Mouse (Mus musculus) gastrocnemius, adult 8-10 months (tissue): ENCODE measurements around the gene Kif28. TPM values are rescaled to one million over a fixed set of nuclear protein-coding genes. Genes with fewer than 3 reads are reported as not detected.
A peak's percentile ranks its signal among the peaks of the same experiment; 100 is the strongest.
"Not testable (repeated sequence)": the region's sequence is repeated elsewhere in the genome, so short reads cannot be mapped to it uniquely, and the experiment has no call there.

Experiments
- DNase-seq, 2 experiments: peaks; one replicate each; pipeline ENCODE4 v3.0.0; 2022; ENCODE audit warnings: low spot score in 2 of 2
- total RNA-seq, 4 experiments: library from RNA; stranded (reverse); gene quantifications; 2 replicates each; pipeline ENCODE4 v1.2.4; 2022

Kif28 gene
- under 1 TPM in 1 of 4 experiments, not detected in 3; 0.11 TPM for total RNA-seq

GRCm38 (mm10) chr1:179745171-179745570 lies at the start of gene Kif28:
Gene Kif28, minus strand, starts transcription at chr1:179745271.
- DNase-seq: no peak

GRCm38 (mm10) chr1:179787281-179787680 lies 42.2 kb upstream of the Kif28 start:
- no peak for DNase-seq

DNA sequence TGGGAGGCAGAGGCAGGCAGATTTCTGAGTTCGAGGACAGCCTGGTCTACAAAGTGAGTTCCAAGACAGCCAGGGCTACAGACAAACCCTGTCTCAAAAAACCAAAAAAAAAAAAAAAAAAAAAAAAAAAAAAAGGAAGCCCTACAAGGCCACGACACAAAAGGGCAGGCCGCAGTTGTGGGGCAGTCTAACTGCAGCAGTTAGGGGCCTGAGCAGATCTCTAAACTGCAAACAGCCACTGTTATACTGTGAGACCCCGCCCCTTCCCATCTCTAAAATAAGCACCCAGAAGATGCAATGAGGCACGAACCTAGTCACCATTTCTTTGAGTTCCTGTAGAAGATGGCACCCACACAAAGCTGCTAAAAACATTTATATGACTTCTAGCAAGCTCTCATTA lies 40.4 kb upstream of the Kif28 start:
- DNase-seq: no peak

- no peak for DNase-seq
Observed at GRCm38 (mm10) chr1:179784098-179784497, 39.0 kb upstream of the Kif28 start.

- DNase-seq: no peak
Observed at GRCm38 (mm10) chr1:179776831-179777230, 31.8 kb upstream of the Kif28 start.

DNA sequence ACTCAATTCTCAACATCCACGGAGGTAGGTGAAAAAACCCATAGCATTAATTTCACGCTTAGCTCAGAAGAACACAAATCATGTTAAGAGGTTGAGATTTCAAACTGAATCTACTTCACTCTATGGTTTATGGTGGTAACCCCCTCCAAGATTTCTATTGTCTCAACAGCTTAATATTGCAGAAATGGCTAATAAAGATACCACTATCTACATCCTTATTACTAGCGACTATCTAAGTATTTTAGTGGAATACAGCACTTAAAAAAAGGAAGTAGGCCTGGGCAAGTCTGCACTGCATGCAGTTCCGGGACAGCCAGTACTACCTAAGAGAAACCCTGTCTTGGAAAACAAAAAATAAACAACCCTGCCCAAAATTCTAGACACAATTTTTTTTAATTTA lies 15.5 kb upstream of the Kif28 start:
- DNase-seq: no peak

DNA sequence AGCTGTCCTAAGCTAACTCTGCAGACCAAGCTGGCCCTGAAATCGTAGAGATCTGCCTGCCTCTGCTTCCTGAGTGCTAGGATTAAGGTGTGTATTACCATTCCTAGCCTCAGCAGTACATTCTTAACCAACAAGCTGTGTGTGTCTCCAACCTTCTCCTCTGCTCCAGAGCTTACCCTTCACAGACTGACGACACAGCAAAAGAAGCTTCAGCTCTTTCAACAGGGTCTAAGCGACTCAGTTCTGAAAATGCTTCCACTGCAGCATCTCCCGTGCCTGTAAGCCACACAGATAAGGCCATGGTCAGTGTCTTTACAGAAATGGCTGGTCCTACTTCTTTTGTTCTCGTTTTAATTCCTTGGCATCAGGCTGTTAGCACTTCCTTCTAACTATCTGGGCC lies 15.0 kb upstream of the Kif28 start:
- no peak for DNase-seq

DNA sequence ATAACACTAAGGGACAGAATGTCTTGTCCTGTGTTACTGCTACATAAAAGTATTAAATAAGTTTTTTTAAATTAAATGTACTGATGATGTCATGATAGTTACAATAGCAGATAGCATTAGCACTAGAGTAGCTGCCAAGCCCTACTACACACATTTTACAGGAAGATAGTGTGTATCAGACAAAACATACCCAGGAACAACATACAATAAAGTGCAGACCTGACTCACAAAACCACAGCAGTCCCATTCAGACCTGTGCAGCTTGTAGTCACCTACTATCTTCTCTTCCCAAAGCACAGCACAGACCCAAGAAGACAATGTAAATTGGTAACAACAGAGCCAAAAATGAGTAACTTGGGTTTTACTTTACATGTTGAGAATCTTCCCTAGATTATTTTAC lies 11.4 kb upstream of the Kif28 start:
- DNase-seq: no peak

- peak in 1 of 2 experiments; percentile 11 for DNase-seq
Observed at GRCm38 (mm10) chr1:179753006-179753405, 7.9 kb upstream of the Kif28 start.

DNA sequence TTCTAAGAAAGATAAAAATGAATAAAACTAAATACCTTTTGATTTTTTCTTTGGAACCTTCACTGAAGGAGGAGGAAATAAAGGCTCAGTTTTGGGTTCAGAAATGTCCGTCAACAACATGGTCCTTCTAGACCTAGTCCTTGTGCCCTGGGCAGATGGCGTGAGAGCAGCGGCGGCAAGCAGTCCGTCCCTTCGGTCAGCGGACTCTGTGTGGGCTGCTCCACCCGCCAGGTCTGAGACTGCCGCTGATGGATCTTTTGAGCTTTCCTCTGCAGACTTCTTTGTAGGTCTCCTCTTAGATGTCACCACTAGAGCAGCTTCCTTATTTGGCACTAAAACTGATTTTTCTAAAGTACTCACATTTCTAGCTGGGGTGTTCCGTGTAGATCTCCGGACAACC lies 7.2 kb upstream of the Kif28 start:
- DNase-seq: no peak

- DNase-seq: no peak
Observed at GRCm38 (mm10) chr1:179743593-179744193, 1.4 kb downstream of the Kif28 start.

DNA sequence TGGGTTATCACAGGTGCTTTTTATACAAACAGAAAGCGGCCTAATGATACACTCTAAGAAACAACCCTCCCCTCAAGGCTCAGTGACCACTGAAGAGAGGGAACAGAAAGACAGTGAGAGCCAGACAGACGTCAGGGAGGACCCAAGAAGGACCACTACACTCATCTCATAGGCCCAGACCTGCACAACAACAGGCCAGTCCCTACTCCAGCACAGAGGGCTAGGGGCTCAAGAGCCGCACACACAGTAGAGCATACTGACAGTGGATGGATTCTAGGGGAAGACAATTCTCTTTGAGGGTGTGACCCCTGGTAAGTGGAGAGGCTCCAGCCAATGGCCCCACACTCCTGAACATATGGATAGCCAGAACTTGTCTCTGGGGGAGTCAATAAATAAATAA lies 8.6 kb downstream of the Kif28 start:
- DNase-seq: no peak

- peak; percentile 34 to 47 for DNase-seq
Observed at GRCm38 (mm10) chr1:179734500-179735474, 10.3 kb downstream of the Kif28 start.

GRCm38 (mm10) chr1:179731391-179731790 lies 13.7 kb downstream of the Kif28 start:
- DNase-seq: no peak

DNA sequence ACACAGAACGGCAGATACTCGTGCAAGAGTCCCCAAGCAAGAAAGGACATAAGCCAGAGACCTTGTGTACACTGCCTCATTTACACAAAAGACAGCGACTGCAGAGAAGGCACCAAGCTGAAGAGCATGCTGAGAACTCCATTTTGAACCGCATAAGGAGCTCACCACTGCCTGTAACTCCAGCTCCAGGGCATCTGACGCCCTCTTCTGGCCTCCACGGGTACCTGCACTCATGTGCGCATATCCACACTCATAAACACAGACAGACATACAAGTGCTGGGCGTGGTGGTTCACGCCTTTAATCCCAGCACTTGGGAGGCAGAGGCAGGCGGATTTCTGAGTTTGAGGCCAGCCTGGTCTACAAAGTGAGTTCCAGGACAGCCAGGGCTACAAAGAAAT lies 16.4 kb downstream of the Kif28 start:
- no peak for DNase-seq

GRCm38 (mm10) chr1:179722811-179723469 lies 22.1 kb downstream of the Kif28 start:
- DNase-seq: no peak

DNA sequence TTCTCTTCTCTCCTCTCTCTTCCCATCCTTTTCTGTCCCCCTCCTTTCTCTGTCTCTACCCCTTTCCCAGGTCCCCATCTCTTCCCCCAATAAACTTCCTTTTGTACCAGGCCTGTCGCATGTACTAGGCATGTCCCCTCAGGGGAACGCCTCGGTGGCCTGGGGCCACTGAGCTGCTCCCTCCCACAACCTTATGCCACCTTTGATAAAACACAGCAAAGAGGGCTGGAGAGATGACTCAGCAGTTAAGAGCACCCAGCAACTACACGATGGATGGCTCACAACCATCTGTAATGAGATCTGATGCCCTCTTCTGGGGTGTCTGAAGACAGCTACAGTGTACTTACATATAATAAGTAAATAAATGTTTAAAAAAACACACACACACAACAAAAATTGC lies 29.3 kb downstream of the Kif28 start:
- DNase-seq: no peak

GRCm38 (mm10) chr1:179715289-179715688 lies 29.8 kb downstream of the Kif28 start:
- DNase-seq: not testable (repeated sequence)

DNA sequence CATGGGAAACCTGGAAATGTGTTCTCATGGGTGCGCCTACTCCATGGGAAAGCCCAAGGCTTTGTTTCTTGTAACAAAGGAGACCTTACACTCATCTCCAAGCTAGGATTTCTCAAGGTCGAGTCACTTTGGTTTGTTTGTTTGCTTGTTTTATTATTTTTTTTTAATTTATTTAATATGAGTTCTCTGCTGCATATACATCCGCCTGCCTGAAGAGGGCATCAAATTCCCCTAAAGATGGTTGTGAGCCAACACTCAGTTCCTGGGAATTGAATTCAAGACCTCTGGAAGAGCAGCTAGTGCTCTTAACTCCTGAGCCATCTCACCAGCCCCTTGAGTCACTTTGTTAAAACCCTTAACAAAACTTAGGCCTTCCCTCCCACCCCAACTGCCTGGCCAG lies 31.7 kb downstream of the Kif28 start:
- no peak for DNase-seq

DNA sequence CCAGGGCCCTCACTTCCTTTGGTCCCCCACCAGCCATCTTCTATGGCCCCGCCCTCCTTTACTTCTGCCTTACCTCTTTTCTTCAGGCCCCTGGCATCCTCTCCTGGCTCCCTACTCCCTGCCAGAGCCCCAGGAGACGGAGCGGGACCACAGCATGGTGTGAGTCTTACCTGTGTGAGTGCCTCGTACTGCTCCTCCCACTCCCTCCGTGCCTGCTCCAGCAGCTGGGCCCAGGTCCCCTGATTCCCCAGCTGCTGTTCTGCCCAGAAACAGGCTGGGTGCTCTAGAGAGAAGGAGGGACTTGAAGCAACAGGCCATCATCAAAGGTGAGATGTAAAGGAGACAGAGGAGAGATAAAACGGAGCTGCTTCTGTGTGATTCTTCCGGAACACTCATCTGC lies 32.4 kb downstream of the Kif28 start:
- no peak for DNase-seq

DNA sequence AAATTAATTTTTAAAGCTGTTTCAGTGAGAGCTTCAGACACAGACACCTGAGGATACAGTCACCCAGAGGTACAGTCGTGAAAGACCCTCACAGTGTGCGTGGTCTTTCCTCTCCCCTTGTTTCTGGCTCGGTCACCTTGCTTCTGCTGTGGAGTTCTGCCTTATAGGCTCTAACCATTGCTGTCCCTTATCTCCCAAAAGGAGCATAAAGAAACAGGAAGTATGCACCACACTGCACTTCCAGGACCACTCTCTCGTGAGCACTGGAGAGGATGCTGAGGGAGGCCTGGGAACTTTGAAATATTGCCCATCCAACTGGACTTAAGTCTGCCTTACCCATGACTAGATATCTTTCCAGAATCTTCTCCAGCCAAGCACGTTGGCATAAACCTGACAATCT lies 34.3 kb downstream of the Kif28 start:
- no peak for DNase-seq

GRCm38 (mm10) chr1:179709390-179709789 lies 35.7 kb downstream of the Kif28 start:
- peak; percentile 54 to 65 for DNase-seq
